Mouse (Mus musculus): Measurements from ENCODE around the gene Col15a1. TPM values are rescaled to one million over a fixed set of nuclear protein-coding genes. Genes with fewer than 3 reads are reported as not detected.
A peak's percentile ranks its signal among the peaks of the same experiment; 100 is the strongest.

Gene Col15a1
- polyA plus RNA-seq, 1 experiment, result 17.2 TPM

- no peak for TF ChIP-seq POLR2A (IDR thresholded peaks at IDR 0.05; ENCODE audit: borderline replicate concordance, extremely low read depth, insufficient read depth, insufficient read length, poor library complexity, severe bottlenecking)
- TF ChIP-seq CTCF (IDR thresholded peaks at IDR 0.05; ENCODE audit: borderline replicate concordance, extremely low read depth, insufficient read depth, insufficient read length), result no peak
These were observed 102.9 kb downstream of the Col15a1 start for GRCm38 (mm10) chr4:47310812-47311211.

GRCm38 (mm10) chr4:47311467-47311866 is 103.5 kb downstream of the Col15a1 start:
- TF ChIP-seq POLR2A (IDR thresholded peaks at IDR 0.05; ENCODE audit: borderline replicate concordance, extremely low read depth, insufficient read depth, insufficient read length, poor library complexity, severe bottlenecking) (no peak), CTCF (IDR thresholded peaks at IDR 0.05; ENCODE audit: borderline replicate concordance, extremely low read depth, insufficient read depth, insufficient read length) (no peak)
- DNase-seq (ENCODE audit: low read depth), result no peak

More at GRCm38 (mm10) chr4:47310812-47311211, 102.9 kb downstream of the Col15a1 start:
- no peak for DNase-seq (ENCODE audit: low read depth)

GRCm38 (mm10) chr4:47311929-47312328 is 104.0 kb downstream of the Col15a1 start:
- DNase-seq (ENCODE audit: low read depth), result peak; percentile 26
- TF ChIP-seq POLR2A (IDR thresholded peaks at IDR 0.05; ENCODE audit: borderline replicate concordance, extremely low read depth, insufficient read depth, insufficient read length, poor library complexity, severe bottlenecking), result no peak
- no peak for TF ChIP-seq CTCF (IDR thresholded peaks at IDR 0.05; ENCODE audit: borderline replicate concordance, extremely low read depth, insufficient read depth, insufficient read length)

- no peak for TF ChIP-seq POLR2A (IDR thresholded peaks at IDR 0.05; ENCODE audit: borderline replicate concordance, extremely low read depth, insufficient read depth, insufficient read length, poor library complexity, severe bottlenecking)
- TF ChIP-seq CTCF (IDR thresholded peaks at IDR 0.05; ENCODE audit: borderline replicate concordance, extremely low read depth, insufficient read depth, insufficient read length), result no peak
- DNase-seq (ENCODE audit: low read depth), result peak; percentile 51
These were observed 104.7 kb downstream of the Col15a1 start for GRCm38 (mm10) chr4:47312676-47313075.

GRCm38 (mm10) chr4:47313710-47314410 is 105.9 kb downstream of the Col15a1 start:
- DNase-seq (ENCODE audit: low read depth), result no peak
- TF ChIP-seq CTCF (IDR thresholded peaks at IDR 0.05; ENCODE audit: borderline replicate concordance, extremely low read depth, insufficient read depth, insufficient read length) (no peak), POLR2A (IDR thresholded peaks at IDR 0.05; ENCODE audit: borderline replicate concordance, extremely low read depth, insufficient read depth, insufficient read length, poor library complexity, severe bottlenecking) (no peak)

- no peak for DNase-seq (ENCODE audit: low read depth)
- TF ChIP-seq POLR2A (IDR thresholded peaks at IDR 0.05; ENCODE audit: borderline replicate concordance, extremely low read depth, insufficient read depth, insufficient read length, poor library complexity, severe bottlenecking), result no peak
These were observed 107.5 kb downstream of the Col15a1 start for GRCm38 (mm10) chr4:47315458-47315857.

GRCm38 (mm10) chr4:47316432-47316831 is 108.5 kb downstream of the Col15a1 start:
- DNase-seq (ENCODE audit: low read depth), result no peak
- TF ChIP-seq POLR2A (IDR thresholded peaks at IDR 0.05; ENCODE audit: borderline replicate concordance, extremely low read depth, insufficient read depth, insufficient read length, poor library complexity, severe bottlenecking), result no peak
- TF ChIP-seq CTCF (IDR thresholded peaks at IDR 0.05; ENCODE audit: borderline replicate concordance, extremely low read depth, insufficient read depth, insufficient read length), result no peak

- TF ChIP-seq POLR2A (IDR thresholded peaks at IDR 0.05; ENCODE audit: borderline replicate concordance, extremely low read depth, insufficient read depth, insufficient read length, poor library complexity, severe bottlenecking), result no peak
- TF ChIP-seq CTCF (IDR thresholded peaks at IDR 0.05; ENCODE audit: borderline replicate concordance, extremely low read depth, insufficient read depth, insufficient read length), result no peak
- no peak for DNase-seq (ENCODE audit: low read depth)
These were observed 111.8 kb downstream of the Col15a1 start for GRCm38 (mm10) chr4:47319561-47320321.

GRCm38 (mm10) chr4:47322315-47322714 is 114.4 kb downstream of the Col15a1 start:
- TF ChIP-seq POLR2A (IDR thresholded peaks at IDR 0.05; ENCODE audit: borderline replicate concordance, extremely low read depth, insufficient read depth, insufficient read length, poor library complexity, severe bottlenecking) (no peak), CTCF (IDR thresholded peaks at IDR 0.05; ENCODE audit: borderline replicate concordance, extremely low read depth, insufficient read depth, insufficient read length) (no peak)
- DNase-seq (ENCODE audit: low read depth), result no peak

- TF ChIP-seq POLR2A (IDR thresholded peaks at IDR 0.05; ENCODE audit: borderline replicate concordance, extremely low read depth, insufficient read depth, insufficient read length, poor library complexity, severe bottlenecking) (no peak), CTCF (IDR thresholded peaks at IDR 0.05; ENCODE audit: borderline replicate concordance, extremely low read depth, insufficient read depth, insufficient read length) (no peak)
- DNase-seq (ENCODE audit: low read depth), result no peak
These were observed 116.2 kb downstream of the Col15a1 start for GRCm38 (mm10) chr4:47324206-47324605.

- no peak for DNase-seq (ENCODE audit: low read depth)
- TF ChIP-seq CTCF (IDR thresholded peaks at IDR 0.05; ENCODE audit: borderline replicate concordance, extremely low read depth, insufficient read depth, insufficient read length), result no peak
- TF ChIP-seq POLR2A (IDR thresholded peaks at IDR 0.05; ENCODE audit: borderline replicate concordance, extremely low read depth, insufficient read depth, insufficient read length, poor library complexity, severe bottlenecking), result no peak
These were observed 119.8 kb downstream of the Col15a1 start for GRCm38 (mm10) chr4:47327782-47328181.

- no peak for DNase-seq (ENCODE audit: low read depth)
- no peak for TF ChIP-seq CTCF (IDR thresholded peaks at IDR 0.05; ENCODE audit: borderline replicate concordance, extremely low read depth, insufficient read depth, insufficient read length)
- no peak for TF ChIP-seq POLR2A (IDR thresholded peaks at IDR 0.05; ENCODE audit: borderline replicate concordance, extremely low read depth, insufficient read depth, insufficient read length, poor library complexity, severe bottlenecking)
These were observed 121.3 kb downstream of the Col15a1 start for GRCm38 (mm10) chr4:47329285-47329684.
